Mouse (Mus musculus) limb, embryonic 11.5 days (tissue): Measurements from ENCODE around the gene Pde6b. TPM values are rescaled to one million over a fixed set of nuclear protein-coding genes. Genes with fewer than 3 reads are reported as not detected.

Experiments used
- ATAC-seq: fragments of 200-750 bp; cut with Nextera tagmentation; 2 replicates; pipeline ENCODE4 v1.8.0; 2017; ENCODE audit warnings: low read depth; ENCODE audit not compliant: insufficient number of reproducible peaks, low FRiP score, low TSS enrichment
- DNase-seq: peaks from one replicate; pipeline ENCODE4 v3.0.0-alpha.2; 2015; ENCODE audit warnings: low spot score
- H3K27ac ChIP-seq: fragments of 300-500 bp; sonication (generic); replicated peaks from 2 replicates; pipeline ENCODE4 v1.5.1; 2014; ENCODE audit warnings: low read depth, mild to moderate bottlenecking, low read length
- H3K27me3 ChIP-seq: fragments of 300-500 bp; sonication (generic); 2 replicates; pipeline ENCODE4 v1.6.1; 2014; ENCODE audit warnings: mild to moderate bottlenecking, low read length, mixed read lengths; ENCODE audit not compliant: control insufficient read depth, insufficient read depth
- H3K36me3 ChIP-seq: fragments of 300-500 bp; sonication (generic); 2 replicates; pipeline ENCODE4 v1.6.1; 2014; ENCODE audit warnings: mild to moderate bottlenecking, low read length, moderate library complexity, mixed read lengths; ENCODE audit not compliant: control insufficient read depth, insufficient read depth
- H3K4me1 ChIP-seq: fragments of 300-500 bp; sonication (generic); 2 replicates; pipeline ENCODE4 v1.6.1; 2014; ENCODE audit warnings: low read length, mixed read lengths; ENCODE audit not compliant: control insufficient read depth, insufficient read depth
- H3K4me2 ChIP-seq: fragments of 300-500 bp; sonication (generic); 2 replicates; pipeline ENCODE4 v1.6.1; 2014; ENCODE audit warnings: low read depth, mild to moderate bottlenecking, moderate library complexity; ENCODE audit not compliant: severe bottlenecking
- H3K4me3 ChIP-seq: fragments of 300-500 bp; sonication (generic); 2 replicates; pipeline ENCODE4 v1.5.1; 2014; ENCODE audit warnings: low read depth, low read length
- H3K9ac ChIP-seq: fragments of 300-500 bp; sonication (generic); 2 replicates; pipeline ENCODE4 v1.6.1; 2014; ENCODE audit warnings: mild to moderate bottlenecking, low read length
- H3K9me3 ChIP-seq: fragments of 300-500 bp; sonication (generic); 2 replicates; pipeline ENCODE4 v1.6.1; 2016; ENCODE audit warnings: low read length; ENCODE audit not compliant: control insufficient read depth
- WGBS: fragments of 180-500 bp; shearing (Covaris S2); extraction: QIAGEN DNeasy Blood & Tissue Kit; methylation state at CpG from one replicate; pipeline ENCODE4 v1.1.7; 2014; 5-methylcytosine and 5-hydroxymethylcytosine counted together
- polyA plus RNA-seq: library from polyadenylated mRNA; unstranded; fragments of >200 nt; fragmentation: Nextera tagmentation; extraction: Ambion mirVana; gene quantifications from 2 replicates; pipeline ENCODE4 v1.2.1, GENCODE M21; 2014

The Pde6b gene
- polyA plus RNA-seq: 0.13 and 0.34 TPM in 2 replicates

DNA sequence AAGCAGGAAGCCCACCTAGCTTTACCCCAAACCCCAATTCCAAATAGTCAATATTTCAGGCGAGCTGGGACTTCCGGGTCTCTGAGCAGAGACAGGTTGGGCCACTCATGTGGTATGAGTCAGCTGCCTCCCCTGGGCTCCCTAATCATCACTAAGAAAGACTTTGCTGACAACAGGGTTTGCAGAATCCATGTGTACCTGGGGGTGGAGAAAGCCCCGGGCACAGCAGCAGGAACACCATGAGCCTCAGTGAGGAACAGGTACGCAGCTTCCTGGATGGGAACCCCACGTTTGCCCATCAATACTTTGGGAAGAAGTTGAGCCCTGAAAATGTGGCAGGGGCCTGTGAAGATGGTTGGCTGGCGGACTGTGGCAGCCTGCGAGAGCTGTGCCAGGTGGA is at the start of gene Pde6b:
TSS of gene Pde6b (plus strand) at position 191 of the 400 bp plus-strand sequence.
- DNase-seq (no peak), ATAC-seq (no peak)
- no peaks in the 10 kb centered on the region for H3K27me3 ChIP-seq
- no peak within 1 kb of the TSS for H3K4me2 ChIP-seq
- H3K4me1 ChIP-seq: no peaks in the 10 kb centered on the region
- WGBS: 79% methylated on average over 7 of the region's 7 CpGs
- H3K9me3 ChIP-seq: no peaks in the 10 kb centered on the region
- no peak within 1 kb of the TSS for H3K4me3 ChIP-seq
- no peaks in the 10 kb centered on the region for H3K36me3 ChIP-seq
- H3K9ac ChIP-seq: no peak within 1 kb of the TSS
- no peak within 1 kb of the TSS for H3K27ac ChIP-seq

DNA sequence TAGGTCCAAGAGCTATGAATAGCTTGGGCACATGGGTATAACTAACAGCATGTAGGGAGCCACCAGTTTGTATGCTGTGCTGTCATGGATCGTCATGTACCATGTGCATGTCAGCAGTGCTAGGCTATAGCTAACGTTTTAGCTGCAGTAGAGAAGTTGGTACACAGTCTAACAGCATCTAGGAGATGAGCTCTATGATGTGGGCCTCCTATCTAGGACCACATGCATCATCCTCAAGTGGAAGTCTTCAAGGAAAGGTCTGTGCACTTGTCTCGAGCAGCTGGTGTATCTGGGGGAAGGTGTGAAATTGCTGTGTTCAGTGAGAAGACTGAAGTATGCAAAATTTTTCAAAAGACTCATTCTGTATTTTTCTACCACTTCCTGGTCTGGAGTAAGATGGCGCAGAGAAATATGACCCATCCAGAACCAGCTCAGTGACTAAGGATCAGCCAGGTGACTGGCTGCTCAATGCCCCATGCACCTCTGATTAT is 44.5 kb upstream of the Pde6b start:
- Histone ChIP-seq H3K27ac (no peak overlapping the region), H3K4me3 (no peak overlapping the region), H3K27me3 (no peaks in the 10 kb centered on the region), H3K9me3 (no peaks in the 10 kb centered on the region), H3K36me3 (no peaks in the 10 kb centered on the region), H3K4me1 (no peaks in the 10 kb centered on the region), H3K9ac (no peak overlapping the region), H3K4me2 (no peak overlapping the region)
- no peak for DNase-seq
- no peak for ATAC-seq
- 90% methylated on average over 4 of the region's 4 CpGs for WGBS

DNA sequence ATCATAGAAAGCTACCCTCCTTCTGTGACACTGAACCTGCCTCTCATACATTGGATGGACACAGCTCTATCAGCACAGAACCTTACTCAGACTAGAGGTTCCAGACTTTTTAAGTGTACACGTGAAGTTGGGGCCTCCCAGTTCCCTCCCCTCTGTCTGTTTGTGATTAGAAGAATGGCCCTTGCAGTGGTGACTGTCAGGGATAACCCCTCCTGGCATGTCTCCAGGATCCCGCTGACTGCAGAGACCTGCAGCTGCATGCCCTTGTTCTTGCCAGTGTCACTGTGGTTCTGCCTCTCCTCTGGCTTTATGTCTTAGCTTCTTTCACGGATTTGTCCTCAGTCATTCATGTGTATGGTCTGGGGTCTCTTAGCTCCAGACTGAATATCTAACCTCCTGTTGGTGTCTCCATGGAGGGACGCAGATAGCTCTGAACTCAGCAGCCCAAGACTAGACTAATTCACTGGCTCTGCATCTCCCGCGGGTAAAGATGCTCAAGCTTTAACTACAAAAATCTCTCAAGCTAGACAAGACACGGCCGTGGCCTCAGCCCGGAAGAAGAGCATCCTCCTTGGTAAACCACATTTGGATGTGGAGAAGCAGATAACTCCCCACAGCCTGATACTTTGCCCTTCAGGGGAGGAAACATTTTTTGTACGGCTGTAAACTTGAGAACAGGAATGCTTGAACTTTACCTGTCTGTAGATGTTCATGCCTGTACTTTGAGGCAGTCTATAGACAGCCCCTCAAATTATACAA is 42.7 kb upstream of the Pde6b start:
- ATAC-seq (no peak), DNase-seq (no peak)
- Histone ChIP-seq H3K4me3 (no peak overlapping the region), H3K4me1 (no peaks in the 10 kb centered on the region), H3K9ac (no peak overlapping the region), H3K4me2 (no peak overlapping the region), H3K27me3 (no peaks in the 10 kb centered on the region), H3K9me3 (no peaks in the 10 kb centered on the region), H3K27ac (no peak overlapping the region), H3K36me3 (no peaks in the 10 kb centered on the region)
- WGBS: 88% methylated on average over 10 of the region's 10 CpGs

DNA sequence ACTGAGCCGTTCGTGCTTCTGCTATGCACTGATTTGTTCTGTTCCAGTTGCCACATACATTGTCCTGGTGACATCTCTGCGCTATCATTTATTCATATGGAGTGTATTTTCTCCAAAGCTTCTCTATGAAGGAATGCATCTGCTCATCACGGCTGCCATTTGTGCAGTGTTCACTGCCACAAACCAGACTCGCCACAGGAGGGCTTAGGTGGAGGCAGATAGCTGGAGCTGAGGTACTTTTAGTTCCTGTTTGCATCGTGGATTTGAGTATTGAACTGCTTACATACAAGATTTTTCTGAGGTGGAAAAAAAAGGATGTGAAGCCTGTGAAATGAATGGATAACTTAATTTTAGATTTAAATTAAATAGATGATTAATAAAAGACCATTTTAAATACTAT is 40.3 kb upstream of the Pde6b start:
- no peak overlapping the region for H3K27ac ChIP-seq
- H3K4me3 ChIP-seq: no peak overlapping the region
- ATAC-seq (no peak), DNase-seq (no peak)
- no peak overlapping the region for H3K9ac ChIP-seq
- 64% methylated on average over 6 of the region's 6 CpGs for WGBS
- H3K27me3 ChIP-seq: no peaks in the 10 kb centered on the region
- H3K36me3 ChIP-seq: no peaks in the 10 kb centered on the region
- no peaks in the 10 kb centered on the region for H3K9me3 ChIP-seq
- H3K4me2 ChIP-seq: no peak overlapping the region
- no peaks in the 10 kb centered on the region for H3K4me1 ChIP-seq

DNA sequence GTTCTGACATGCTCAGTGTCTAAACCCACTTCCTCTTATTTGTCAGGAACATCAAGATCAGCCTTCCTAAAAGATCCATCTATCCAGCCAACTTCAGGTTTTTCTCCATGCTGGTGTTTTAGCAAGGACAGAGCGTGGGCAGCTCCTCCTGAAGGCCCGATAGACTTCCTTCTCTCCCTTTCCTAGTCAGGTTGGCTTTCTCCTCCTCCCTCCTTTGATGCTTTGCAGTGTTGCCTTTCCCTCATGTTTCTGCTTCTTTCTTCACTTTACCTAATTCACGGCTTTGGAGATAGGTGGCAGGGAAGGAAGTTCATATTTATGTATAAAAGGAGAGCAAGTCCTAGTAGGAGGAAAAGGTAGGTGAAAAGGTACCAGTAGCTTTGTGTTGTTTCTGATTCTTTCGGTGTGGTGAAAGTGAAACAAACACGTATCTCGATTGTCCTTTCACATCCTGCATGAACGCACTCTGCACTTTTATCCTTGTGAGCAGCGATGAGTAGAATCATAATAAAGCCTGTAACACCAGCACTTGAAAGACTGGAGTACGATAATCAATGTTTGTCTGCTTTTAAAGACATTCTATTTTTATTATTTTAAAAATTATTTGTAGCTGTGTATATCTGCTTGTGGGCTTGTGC is 38.6 kb upstream of the Pde6b start:
- ATAC-seq (no peak), DNase-seq (no peak)
- H3K4me2 ChIP-seq: no peak overlapping the region
- H3K9ac ChIP-seq: no peak overlapping the region
- 95% methylated on average over 9 of the region's 9 CpGs for WGBS
- no peaks in the 10 kb centered on the region for H3K4me1 ChIP-seq
- H3K36me3 ChIP-seq: no peaks in the 10 kb centered on the region
- H3K4me3 ChIP-seq: no peak overlapping the region
- no peaks in the 10 kb centered on the region for H3K27me3 ChIP-seq
- H3K9me3 ChIP-seq: no peaks in the 10 kb centered on the region
- H3K27ac ChIP-seq: no peak overlapping the region

DNA sequence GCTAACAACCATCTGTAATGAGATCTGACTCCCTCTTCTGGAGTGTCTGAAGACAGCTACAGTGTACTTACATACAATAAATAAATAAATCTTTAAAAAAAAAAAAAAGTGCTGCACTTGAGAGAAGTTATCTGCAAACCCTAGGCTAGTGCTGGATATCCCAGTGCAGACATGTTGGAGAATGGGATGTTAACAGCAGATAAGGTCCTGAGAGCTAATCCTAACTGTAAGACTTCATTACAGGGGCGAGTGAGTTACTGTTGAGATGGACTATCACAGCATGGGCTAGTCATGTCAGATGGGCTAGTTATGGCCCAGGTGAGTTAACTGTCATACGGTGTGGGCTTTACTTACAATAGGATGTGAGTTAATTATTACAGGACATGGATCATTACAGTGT is 34.1 kb upstream of the Pde6b start:
- Histone ChIP-seq H3K4me3 (no peak overlapping the region), H3K36me3 (no peaks in the 10 kb centered on the region), H3K27ac (no peak overlapping the region), H3K27me3 (no peaks in the 10 kb centered on the region), H3K4me1 (no peaks in the 10 kb centered on the region), H3K9me3 (no peaks in the 10 kb centered on the region), H3K9ac (no peak overlapping the region), H3K4me2 (no peak overlapping the region)
- 88% methylated on average over 2 of the region's 2 CpGs for WGBS
- no peak for ATAC-seq
- DNase-seq: no peak

DNA sequence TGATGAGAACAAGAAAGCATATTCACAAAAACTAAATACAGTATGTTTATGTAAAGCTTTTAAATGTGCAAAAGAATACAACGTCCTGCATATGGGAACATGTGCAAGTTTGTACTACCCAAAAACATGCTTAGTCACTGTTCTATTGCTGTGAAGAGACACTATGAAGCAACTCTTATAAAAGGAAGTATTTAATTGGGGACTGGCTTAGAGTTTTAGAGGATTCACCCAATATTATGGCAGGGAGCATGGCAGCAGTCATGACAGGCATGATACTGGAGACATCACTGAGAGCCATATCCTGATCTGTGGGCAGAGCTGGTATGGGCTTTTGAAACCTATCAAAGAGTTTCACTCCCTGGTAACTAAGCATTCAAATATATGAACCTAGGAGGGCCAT is 30.3 kb upstream of the Pde6b start:
- no peak for ATAC-seq
- 93% methylated on average over 1 of the region's 1 CpGs for WGBS
- no peak overlapping the region for H3K9ac ChIP-seq
- no peak overlapping the region for H3K4me3 ChIP-seq
- H3K36me3 ChIP-seq: no peaks in the 10 kb centered on the region
- no peaks in the 10 kb centered on the region for H3K4me1 ChIP-seq
- H3K27me3 ChIP-seq: no peaks in the 10 kb centered on the region
- no peak overlapping the region for H3K4me2 ChIP-seq
- no peak overlapping the region for H3K27ac ChIP-seq
- no peak for DNase-seq
- no peaks in the 10 kb centered on the region for H3K9me3 ChIP-seq

DNA sequence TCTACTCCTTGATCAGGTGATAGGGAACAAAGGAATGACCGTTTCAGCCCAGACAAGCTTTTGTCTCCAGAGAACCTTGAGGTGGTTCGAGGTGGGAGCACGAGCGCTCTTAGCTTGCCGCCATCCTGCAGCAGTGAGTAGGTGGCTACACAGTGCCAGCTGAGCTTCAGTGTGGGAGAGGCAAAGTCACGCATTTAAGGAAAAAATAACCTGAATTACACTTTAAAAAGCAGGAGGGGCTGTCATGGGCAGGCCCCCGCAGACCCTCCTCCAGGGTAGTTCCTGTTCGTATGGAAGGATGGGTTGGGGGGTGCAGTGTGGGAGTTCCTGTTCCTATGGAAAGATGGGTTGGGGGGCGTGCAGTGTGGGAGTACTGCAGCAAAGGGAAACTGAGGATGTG is 28.7 kb upstream of the Pde6b start:
- WGBS: 83% methylated on average over 9 of the region's 9 CpGs
- Histone ChIP-seq H3K4me2 (no peak overlapping the region), H3K27me3 (peaks cover 8% of the 10 kb centered on the region), H3K4me1 (no peaks in the 10 kb centered on the region), H3K9ac (no peak overlapping the region), H3K9me3 (no peaks in the 10 kb centered on the region), H3K4me3 (no peak overlapping the region), H3K27ac (no peak overlapping the region), H3K36me3 (no peaks in the 10 kb centered on the region)
- DNase-seq (no peak), ATAC-seq (no peak)
